Mouse (Mus musculus): ENCODE measurements around the gene Zfp472. TPM values are rescaled to one million over a fixed set of nuclear protein-coding genes. Genes with fewer than 3 reads are reported as not detected.

Gene Zfp472
- 4.6 and 4.9 TPM in 2 replicates for polyA plus RNA-seq (2012; rRNA removed)

DNA sequence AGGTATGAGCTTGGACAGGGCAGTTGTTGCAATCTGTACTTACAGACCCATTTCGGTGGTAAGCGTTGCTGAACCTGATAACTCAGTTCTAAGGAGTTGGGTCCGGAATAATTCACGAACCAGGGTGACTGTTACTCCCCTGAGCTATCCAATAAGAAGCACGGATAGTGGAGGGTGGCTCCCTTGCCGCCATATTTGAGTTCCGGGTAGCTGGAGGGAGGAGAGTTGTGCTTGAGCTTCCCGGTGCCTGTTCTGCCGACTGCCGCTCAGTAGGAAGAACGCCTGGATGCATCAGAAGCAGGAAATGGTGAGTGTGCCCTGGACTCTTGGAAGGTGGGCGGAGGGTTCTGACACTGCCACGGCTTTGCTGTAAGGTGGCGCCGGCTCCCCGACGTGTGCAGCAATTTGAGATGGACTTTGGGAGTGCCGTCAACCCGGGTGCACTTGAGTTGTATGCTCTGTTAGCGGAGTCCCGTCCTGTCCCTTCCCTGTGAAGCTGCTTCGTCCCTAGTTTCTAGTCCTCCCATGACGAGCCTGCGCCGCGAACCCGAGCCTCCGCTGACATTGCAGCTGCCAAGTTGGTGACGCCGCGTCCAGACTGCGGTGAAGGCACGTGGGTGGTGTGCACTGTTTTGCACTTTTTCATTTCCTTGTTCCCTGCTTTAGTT lies at the start of gene Zfp472:
Zfp472 (plus strand) TSS at position 192 of the 668 bp plus-strand sequence.

DNA sequence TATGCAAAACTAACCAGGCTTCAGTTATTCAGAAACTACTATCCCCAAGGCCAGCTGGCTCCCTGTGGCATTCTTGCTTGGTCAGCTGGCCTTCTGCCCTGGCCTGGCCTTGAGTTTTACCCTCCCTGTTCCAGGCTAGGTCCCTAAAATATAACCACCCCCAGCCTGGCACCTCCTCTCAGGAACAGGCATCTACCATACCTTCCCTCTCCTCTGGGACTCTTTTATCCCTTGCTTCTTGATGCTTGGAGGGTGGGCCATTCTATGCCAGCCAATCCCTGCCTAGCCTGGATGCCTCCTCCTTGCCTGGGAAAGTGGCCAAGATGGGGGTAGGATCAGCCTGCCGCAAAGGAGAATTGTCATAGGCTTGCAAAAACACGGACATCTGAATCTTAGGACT lies 48.5 kb upstream of the Zfp472 start, which contains the start of gene Cyp4f14:
Cyp4f14 (minus strand) TSS at position 212 of the 400 bp plus-strand sequence.

DNA sequence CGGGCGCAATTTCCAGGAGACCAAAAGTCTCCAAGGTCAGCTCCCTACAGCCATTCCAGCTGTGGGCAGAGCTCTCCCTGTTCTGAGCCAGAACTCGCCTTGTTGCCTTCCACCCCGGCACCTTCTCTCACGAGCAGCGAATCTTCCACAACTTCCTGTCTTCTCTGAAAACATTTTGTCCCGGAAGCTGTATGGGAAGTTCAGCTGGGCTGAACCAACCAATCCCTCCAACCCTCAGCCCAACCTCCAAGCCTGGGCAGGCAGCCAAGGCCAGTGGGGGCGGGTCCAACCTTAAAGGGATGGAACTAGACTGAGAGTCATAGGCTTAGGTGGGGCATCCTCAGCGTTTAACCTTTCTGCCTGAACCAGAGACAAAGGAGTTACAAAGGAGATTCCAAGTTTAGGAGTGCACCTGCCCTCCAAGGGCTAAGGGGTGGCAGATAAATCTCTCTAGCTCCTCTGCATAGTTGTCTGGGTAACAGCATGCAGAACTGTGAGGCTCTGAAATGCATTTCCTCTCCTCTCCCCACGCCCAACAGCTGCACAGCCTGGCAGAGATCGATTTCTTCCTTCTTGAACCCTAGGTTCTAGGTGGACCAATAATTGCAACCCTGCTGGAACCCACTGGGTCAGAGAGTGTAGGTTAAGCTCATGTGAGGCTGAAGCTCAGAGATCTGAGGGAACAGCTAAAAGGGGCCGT lies 18.2 kb upstream of the Zfp472 start, which contains the start of gene Cyp4f13:
Cyp4f13 (minus strand) TSS at position 188 of the 700 bp plus-strand sequence.

DNA sequence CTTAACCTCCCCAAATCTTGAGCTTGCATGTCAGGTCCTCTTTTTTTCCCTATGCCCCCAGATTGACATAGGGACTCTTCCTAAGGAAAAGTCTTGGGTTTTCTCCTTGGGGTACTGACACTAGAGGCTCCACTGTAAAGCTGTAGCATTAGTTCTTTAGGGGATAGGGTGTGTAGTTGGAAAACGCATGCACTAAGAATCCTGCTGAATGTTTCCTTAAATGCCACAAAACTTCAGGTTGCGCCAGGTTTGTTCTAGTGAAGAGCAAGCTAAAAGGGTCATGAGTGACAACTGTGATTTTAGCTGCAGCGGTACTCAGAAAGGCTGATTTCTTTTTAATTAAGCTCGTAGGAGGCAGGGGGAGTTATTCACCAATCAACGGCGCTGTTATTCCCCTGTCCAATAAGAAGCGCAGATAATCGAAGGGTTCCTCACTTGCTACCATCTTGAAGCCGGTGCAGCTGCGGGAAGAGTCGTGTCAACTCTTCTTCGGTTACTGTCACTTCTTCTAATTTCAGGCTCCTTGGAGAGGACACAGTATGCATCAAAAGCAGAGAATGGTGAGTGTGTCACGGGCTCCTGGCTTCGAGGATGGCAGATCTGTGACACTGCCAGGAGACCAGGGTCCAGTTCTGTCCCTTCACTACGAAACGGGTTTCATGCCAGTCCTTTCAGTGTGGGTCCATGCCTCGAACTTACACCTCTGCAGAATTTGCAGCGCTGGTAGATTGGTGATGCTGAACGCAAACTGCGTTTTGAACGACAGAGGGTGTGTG lies 27.3 kb downstream of the Zfp472 start, which contains the start of gene Zfp952:
Zfp952 (plus strand) TSS at position 431 of the 776 bp plus-strand sequence.

Other genes starting within 250 kb of the Zfp472 start
- 28.0 and 28.1 TPM in 2 replicates for gene Zfp871, start 177.5 kb upstream of the Zfp472 start, polyA plus RNA-seq (2012; rRNA removed)
- 22.2 and 22.4 TPM in 2 replicates for gene Zfp811, start 155.9 kb upstream of the Zfp472 start, polyA plus RNA-seq (2012; rRNA removed)
- gene Zfp799, start 135.6 kb upstream of the Zfp472 start, polyA plus RNA-seq (2012; rRNA removed): 13.0 and 16.4 TPM in 2 replicates
- 5.3 and 5.4 TPM in 2 replicates for gene Zfp870, start 74.2 kb upstream of the Zfp472 start, polyA plus RNA-seq (2012; rRNA removed)
- 0.21 and 0.33 TPM in 2 replicates for gene Cyp4f14, start 48.5 kb upstream of the Zfp472 start, polyA plus RNA-seq (2012; rRNA removed)
- gene Cyp4f13, start 18.4 kb upstream of the Zfp472 start, polyA plus RNA-seq (2012; rRNA removed): 11.2 and 13.3 TPM in 2 replicates
- 14.3 and 14.7 TPM in 2 replicates for gene Zfp952, start 27.3 kb downstream of the Zfp472 start, polyA plus RNA-seq (2012; rRNA removed)
- gene Zfp763, start 67.6 kb downstream of the Zfp472 start, polyA plus RNA-seq (2012; rRNA removed): 14.8 and 15.6 TPM in 2 replicates
- not detected in 2 replicates for gene 4921501E09Rik, start 102.2 kb downstream of the Zfp472 start, polyA plus RNA-seq (2012; rRNA removed)
- 18.3 and 21.0 TPM in 2 replicates for gene Zfp563, start 123.5 kb downstream of the Zfp472 start, polyA plus RNA-seq (2012; rRNA removed)
- gene Morc2b, start 173.9 kb downstream of the Zfp472 start, polyA plus RNA-seq (2012; rRNA removed): 0.44 and 0.59 TPM in 2 replicates
- gene Olfr55, start 202.6 kb downstream of the Zfp472 start, polyA plus RNA-seq (2012; rRNA removed): 0.01 TPM in 1 of 2 replicates, not detected in the other
- not detected in 2 replicates for gene Olfr239, start 225.5 kb downstream of the Zfp472 start, polyA plus RNA-seq (2012; rRNA removed)